Mouse (Mus musculus): Measurements from ENCODE around the gene Fbxl2. TPM values are rescaled to one million over a fixed set of nuclear protein-coding genes. Genes with fewer than 3 reads are reported as not detected.

The Fbxl2 gene
- polyA plus RNA-seq, 1 experiment: 28.4 TPM

DNA sequence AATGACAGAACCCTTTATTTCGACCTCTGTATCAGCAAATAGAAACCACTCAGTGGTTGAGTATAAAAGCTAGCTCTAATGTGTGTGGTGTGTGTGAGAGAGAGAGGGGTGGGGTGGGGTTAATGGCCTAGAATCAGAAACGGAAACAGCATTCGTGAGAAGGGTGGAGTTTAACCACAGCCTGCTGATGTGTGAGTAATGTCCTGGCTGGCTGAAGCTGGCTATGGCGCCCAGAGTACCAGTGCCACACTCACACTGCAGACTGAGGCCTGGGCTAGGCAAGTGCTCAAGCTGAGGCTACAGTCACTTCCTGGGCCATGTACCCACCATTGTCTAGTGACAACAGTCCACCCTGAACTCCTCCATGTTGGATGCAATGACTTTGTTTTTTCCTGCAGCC, 29.6 kb downstream of the Fbxl2 start:
- Histone ChIP-seq H3K27me3 (ENCODE audit: control insufficient read depth, insufficient read depth, low read length) (no peaks in the 10 kb centered on the region), H3K4me3 (replicated peaks; ENCODE audit: insufficient read depth, low read depth, low read length) (no peak overlapping the region), H3K4me1 (ENCODE audit: control insufficient read depth, insufficient read depth, low read length) (no peaks in the 10 kb centered on the region), H3K27ac (ENCODE audit: insufficient read depth, low read length) (no peak overlapping the region)
- WGBS: 60% methylated on average over 4 of the region's 4 CpGs
- no peak for DNase-seq
- TF ChIP-seq CTCF (IDR thresholded peaks at IDR 0.05; ENCODE audit: borderline replicate concordance, insufficient read depth, low read depth, low read length): no peak
- TF ChIP-seq POLR2A (IDR thresholded peaks at IDR 0.05; ENCODE audit: borderline replicate concordance, insufficient read depth, low read length): no peak

DNA sequence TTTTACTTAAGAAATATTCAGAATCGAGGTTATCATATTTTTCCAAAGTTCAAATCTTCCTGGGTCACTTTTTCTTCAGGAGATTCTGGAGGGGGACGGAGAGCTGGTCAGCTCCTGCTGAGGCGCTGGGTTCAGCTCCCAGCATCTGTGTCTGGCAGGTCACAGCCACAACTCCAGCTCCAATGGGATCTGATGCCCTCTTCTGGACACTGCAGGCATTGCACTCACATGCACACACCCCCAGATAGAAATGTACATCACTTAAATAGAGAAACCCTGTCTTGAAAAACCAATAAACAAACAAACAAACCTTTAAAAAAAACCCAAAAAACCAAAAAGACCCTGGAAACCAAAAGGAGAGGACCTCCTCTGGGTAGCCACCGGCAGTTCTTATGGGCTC, 30.3 kb downstream of the Fbxl2 start:
- Histone ChIP-seq H3K27ac (ENCODE audit: insufficient read depth, low read length) (no peak overlapping the region), H3K4me1 (ENCODE audit: control insufficient read depth, insufficient read depth, low read length) (no peaks in the 10 kb centered on the region), H3K27me3 (ENCODE audit: control insufficient read depth, insufficient read depth, low read length) (no peaks in the 10 kb centered on the region), H3K4me3 (replicated peaks; ENCODE audit: insufficient read depth, low read depth, low read length) (no peak overlapping the region)
- DNase-seq: no peak
- WGBS: 92% methylated on average over 4 of the region's 4 CpGs
- TF ChIP-seq POLR2A (IDR thresholded peaks at IDR 0.05; ENCODE audit: borderline replicate concordance, insufficient read depth, low read length) (no peak), CTCF (IDR thresholded peaks at IDR 0.05; ENCODE audit: borderline replicate concordance, insufficient read depth, low read depth, low read length) (no peak)

GRCm38 (mm10) chr9:114014034-114014433, 32.0 kb downstream of the Fbxl2 start:
- no peak overlapping the region for H3K27ac ChIP-seq (ENCODE audit: insufficient read depth, low read length)
- TF ChIP-seq POLR2A (IDR thresholded peaks at IDR 0.05; ENCODE audit: borderline replicate concordance, insufficient read depth, low read length) (no peak), CTCF (IDR thresholded peaks at IDR 0.05; ENCODE audit: borderline replicate concordance, insufficient read depth, low read depth, low read length) (no peak)
- H3K4me3 ChIP-seq (replicated peaks; ENCODE audit: insufficient read depth, low read depth, low read length): no peak overlapping the region
- H3K27me3 ChIP-seq (ENCODE audit: control insufficient read depth, insufficient read depth, low read length): no peaks in the 10 kb centered on the region
- 72% methylated on average over 1 of the region's 1 CpGs for WGBS
- DNase-seq: no peak
- H3K4me1 ChIP-seq (ENCODE audit: control insufficient read depth, insufficient read depth, low read length): no peaks in the 10 kb centered on the region

DNA sequence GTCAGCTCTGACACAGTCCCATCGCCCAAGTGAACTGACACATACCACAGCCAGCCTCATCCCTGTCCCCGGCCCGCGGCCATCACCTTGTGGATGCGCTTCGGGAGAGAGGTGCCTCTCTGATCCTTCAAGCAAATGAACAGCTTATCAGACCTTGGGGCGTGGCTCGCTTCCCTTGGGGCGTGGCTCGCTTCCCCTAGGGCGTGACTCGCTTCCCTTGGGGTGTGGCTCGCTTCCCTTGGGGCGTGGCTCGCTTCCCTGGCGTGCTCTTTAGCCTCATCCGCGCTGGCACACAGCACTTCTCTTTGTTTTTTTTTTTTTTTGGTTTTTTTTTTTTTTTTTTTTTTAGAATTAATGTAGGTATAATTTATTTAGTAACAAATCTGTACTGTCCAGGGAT, 34.8 kb downstream of the Fbxl2 start:
- 81% methylated on average over 18 of the region's 18 CpGs for WGBS
- TF ChIP-seq POLR2A (IDR thresholded peaks at IDR 0.05; ENCODE audit: borderline replicate concordance, insufficient read depth, low read length): no peak
- no peak for TF ChIP-seq CTCF (IDR thresholded peaks at IDR 0.05; ENCODE audit: borderline replicate concordance, insufficient read depth, low read depth, low read length)
- no peak for DNase-seq
- Histone ChIP-seq H3K27me3 (ENCODE audit: control insufficient read depth, insufficient read depth, low read length) (no peaks in the 10 kb centered on the region), H3K4me3 (replicated peaks; ENCODE audit: insufficient read depth, low read depth, low read length) (no peak overlapping the region), H3K27ac (ENCODE audit: insufficient read depth, low read length) (no peak overlapping the region), H3K4me1 (ENCODE audit: control insufficient read depth, insufficient read depth, low read length) (no peaks in the 10 kb centered on the region)

DNA sequence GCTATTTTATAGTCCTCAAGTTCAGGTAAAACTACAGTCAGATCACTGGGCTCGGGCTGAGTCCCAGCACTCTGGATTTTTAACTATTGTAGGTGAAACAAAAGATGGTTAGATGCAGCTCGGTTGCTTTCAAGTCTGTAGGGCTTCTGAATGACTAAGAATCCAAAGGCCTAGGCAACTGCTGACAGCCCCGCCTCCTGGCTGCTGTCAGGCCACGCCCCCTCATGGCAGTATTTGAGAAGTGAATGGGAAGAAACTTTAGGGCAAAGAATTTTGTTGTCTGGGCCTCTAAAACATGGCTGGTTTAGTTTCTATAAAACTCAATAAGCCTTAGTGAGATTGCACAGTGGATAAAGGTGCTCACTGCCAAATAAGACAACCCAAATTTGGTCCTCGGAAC, 36.5 kb downstream of the Fbxl2 start:
- Histone ChIP-seq H3K4me3 (replicated peaks; ENCODE audit: insufficient read depth, low read depth, low read length) (no peak overlapping the region), H3K27me3 (ENCODE audit: control insufficient read depth, insufficient read depth, low read length) (no peaks in the 10 kb centered on the region), H3K27ac (ENCODE audit: insufficient read depth, low read length) (no peak overlapping the region), H3K4me1 (ENCODE audit: control insufficient read depth, insufficient read depth, low read length) (no peaks in the 10 kb centered on the region)
- no peak for DNase-seq
- TF ChIP-seq POLR2A (IDR thresholded peaks at IDR 0.05; ENCODE audit: borderline replicate concordance, insufficient read depth, low read length): no peak
- TF ChIP-seq CTCF (IDR thresholded peaks at IDR 0.05; ENCODE audit: borderline replicate concordance, insufficient read depth, low read depth, low read length): no peak
- 50% methylated on average over 5 of the region's 5 CpGs for WGBS

GRCm38 (mm10) chr9:114007850-114008350, 38.1 kb downstream of the Fbxl2 start:
- 90% methylated on average over 9 of the region's 9 CpGs for WGBS
- no peak overlapping the region for H3K4me3 ChIP-seq (replicated peaks; ENCODE audit: insufficient read depth, low read depth, low read length)
- no peaks in the 10 kb centered on the region for H3K27me3 ChIP-seq (ENCODE audit: control insufficient read depth, insufficient read depth, low read length)
- DNase-seq: no peak
- no peaks in the 10 kb centered on the region for H3K4me1 ChIP-seq (ENCODE audit: control insufficient read depth, insufficient read depth, low read length)
- TF ChIP-seq POLR2A (IDR thresholded peaks at IDR 0.05; ENCODE audit: borderline replicate concordance, insufficient read depth, low read length) (no peak), CTCF (IDR thresholded peaks at IDR 0.05; ENCODE audit: borderline replicate concordance, insufficient read depth, low read depth, low read length) (no peak)
- H3K27ac ChIP-seq (ENCODE audit: insufficient read depth, low read length): no peak overlapping the region

DNA sequence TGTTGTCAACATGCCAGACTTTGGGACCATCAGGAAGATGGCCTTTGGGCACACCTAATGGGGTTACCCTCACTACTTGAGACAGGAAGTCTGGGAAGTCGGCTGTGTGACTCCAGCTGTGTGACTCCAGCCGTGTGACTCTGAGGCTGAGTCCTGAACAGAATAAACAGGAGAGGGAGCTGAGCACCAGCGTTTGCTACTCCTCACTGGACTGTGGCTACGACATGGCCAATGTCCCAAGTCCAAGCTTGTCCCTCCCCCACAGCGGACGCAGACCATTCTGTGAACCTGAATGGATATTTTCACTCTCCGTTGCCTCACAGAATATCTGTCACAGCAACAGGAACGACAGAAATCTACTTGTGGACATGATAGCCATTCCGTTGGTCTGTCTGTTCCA, 39.2 kb downstream of the Fbxl2 start:
- Histone ChIP-seq H3K27ac (ENCODE audit: insufficient read depth, low read length) (no peak overlapping the region), H3K27me3 (ENCODE audit: control insufficient read depth, insufficient read depth, low read length) (no peaks in the 10 kb centered on the region), H3K4me1 (ENCODE audit: control insufficient read depth, insufficient read depth, low read length) (no peaks in the 10 kb centered on the region), H3K4me3 (replicated peaks; ENCODE audit: insufficient read depth, low read depth, low read length) (no peak overlapping the region)
- 67% methylated on average over 9 of the region's 9 CpGs for WGBS
- TF ChIP-seq CTCF (IDR thresholded peaks at IDR 0.05; ENCODE audit: borderline replicate concordance, insufficient read depth, low read depth, low read length) (no peak), POLR2A (IDR thresholded peaks at IDR 0.05; ENCODE audit: borderline replicate concordance, insufficient read depth, low read length) (no peak)
- DNase-seq: no peak

- no peak overlapping the region for H3K27ac ChIP-seq (ENCODE audit: insufficient read depth, low read length)
- no peak overlapping the region for H3K4me3 ChIP-seq (replicated peaks; ENCODE audit: insufficient read depth, low read depth, low read length)
- H3K27me3 ChIP-seq (ENCODE audit: control insufficient read depth, insufficient read depth, low read length): no peaks in the 10 kb centered on the region
- DNase-seq: no peak
- TF ChIP-seq CTCF (IDR thresholded peaks at IDR 0.05; ENCODE audit: borderline replicate concordance, insufficient read depth, low read depth, low read length) (peak; percentile 34; the same call in 1 of the 2 replicates), POLR2A (IDR thresholded peaks at IDR 0.05; ENCODE audit: borderline replicate concordance, insufficient read depth, low read length) (no peak)
- WGBS: 64% methylated on average over 2 of the region's 2 CpGs
- H3K4me1 ChIP-seq (ENCODE audit: control insufficient read depth, insufficient read depth, low read length): no peaks in the 10 kb centered on the region
These were observed 47.7 kb downstream of the Fbxl2 start for GRCm38 (mm10) chr9:113998311-113998710.
